ENCODE assay signal across 8 mouse cellular contexts in genomic region chr7:30198481-30198971, GRCm38 (mm10). TPM values are rescaled to one million over a fixed set of nuclear protein-coding genes. Genes with fewer than 3 reads are reported as not detected.
DNase-seq lines count a peak whose midpoint lies in the region; ATAC-seq and TF ChIP-seq lines count a peak whose summit lies in the region.

Capns1 (minus strand) TSS chr7:30198811.

- no peak within 1 kb of the TSS for H3K27ac ChIP-seq in thymus, adult 2 months (ENCODE audit: control insufficient read depth, insufficient read depth, low read length)
- no peak within 1 kb of the TSS for H3K27ac ChIP-seq in hindbrain, embryonic 16.5 days (ENCODE audit: low read depth, low read length)

- intact Hi-C loops in left cerebral cortex, postnatal 14 days (cut with DNase I) = no loop called here

- H3K9me3 ChIP-seq in hindbrain, embryonic 16.5 days (ENCODE audit: control insufficient read depth, low read length) = no peaks in the 10 kb centered on the region

- H3K36me3 ChIP-seq in thymus, adult 2 months (ENCODE audit: control insufficient read depth, insufficient read depth, low read length) = no peaks in the 10 kb centered on the region
- H3K36me3 ChIP-seq in hindbrain, embryonic 16.5 days (ENCODE audit: control insufficient read depth, insufficient read depth, low read length) = no peaks in the 10 kb centered on the region

- H3K4me3 ChIP-seq in thymus, adult 2 months (ENCODE audit: control insufficient read depth, insufficient read depth, low read length) = no peak within 1 kb of the TSS
- peak within 1 kb of the TSS; percentile 25 for H3K4me3 ChIP-seq in hindbrain, embryonic 16.5 days (ENCODE audit: low read length)

- peaks cover 5% of the 10 kb centered on the region for H3K4me1 ChIP-seq in thymus, adult 2 months (replicated peaks; ENCODE audit: control insufficient read depth, insufficient read depth, low read length)
- H3K4me1 ChIP-seq in hindbrain, embryonic 16.5 days (ENCODE audit: control insufficient read depth, insufficient read depth, low read depth, low read length) = peaks cover 11% of the 10 kb centered on the region

- WGBS in thymus, adult 2 months = 18% methylated on average over 8 of the region's 8 CpGs
- WGBS in hindbrain, embryonic 16.5 days = 3% methylated on average over 8 of the region's 8 CpGs

- peak; percentile 74 for DNase-seq in thymus, adult 2 months
- DNase-seq in thymus, adult 18-20 months = no peak
- DNase-seq in cerebellum, adult 9-10 months = peak; percentile 77
- peak; percentile 47 to 59 for DNase-seq in frontal cortex, postnatal 36 days (ENCODE audit: low spot score in 2 of 2)
- DNase-seq in left cerebral cortex, postnatal 14 days (ENCODE audit: low spot score in 2 of 2) = peak; percentile 66
- peak; percentile 39 for DNase-seq in spleen, adult 12 weeks (ENCODE audit: low spot score)

- H3K27me3 ChIP-seq in thymus, adult 2 months (ENCODE audit: control insufficient read depth, insufficient read depth, low read length) = no peaks in the 10 kb centered on the region
- no peaks in the 10 kb centered on the region for H3K27me3 ChIP-seq in hindbrain, embryonic 16.5 days (replicated peaks; ENCODE audit: control insufficient read depth, insufficient read depth, low read length)

- TF ChIP-seq CTCF in thymus, adult 2 months (IDR thresholded peaks at IDR 0.05; ENCODE audit: borderline replicate concordance, control insufficient read depth, extremely low read depth, insufficient read depth, low read length, poor library complexity) = peak; percentile 36; the same call in 1 of the 2 replicates

- H3K9ac ChIP-seq in hindbrain, embryonic 16.5 days (ENCODE audit: low read depth, low read length) = peak within 1 kb of the TSS; percentile 17

- peak within 1 kb of the TSS; percentile 42 for H3K4me2 ChIP-seq in hindbrain, embryonic 16.5 days (ENCODE audit: low read length)

- TF ChIP-seq POLR2A in thymus, adult 2 months (IDR thresholded peaks at IDR 0.05; ENCODE audit: control insufficient read depth, extremely low read depth, insufficient read depth, low read length, poor library complexity) = no peak

- ATAC-seq in hindbrain, embryonic 16.5 days = no peak
- peak; percentile 76 for ATAC-seq in megakaryocyte progenitor cell, adult 5-6 weeks (replicated peaks; ENCODE audit: poor library complexity)

RNA-seq across cellular contexts. Expression of gene Capns1, which starts in this region (rescaled TPM):
- polyA plus RNA-seq in thymus, adult 2 months (2012; rRNA removed) = 565 and 739 TPM in 2 replicates
- 86.0 and 94.7 TPM in 2 replicates for polyA plus RNA-seq in hindbrain, embryonic 16.5 days (2015; fragmentation: Nextera tagmentation; extraction: Ambion mirVana)
- total RNA-seq in left cerebral cortex, postnatal 14 days (2021) = 100 to 1,000 TPM; 194 to 196 TPM
- 319 and 322 TPM in 2 replicates for total RNA-seq in megakaryocyte progenitor cell, adult 5-6 weeks (2015)
- total RNA-seq in megakaryocyte progenitor cell, adult 5-6 weeks (2017) = 165 and 206 TPM in 2 replicates

Comparison
In these comparisons a context has a peak if more than half of its experiments do, and no peak if none do; other contexts are left out.
1. DNase-seq: peak in thymus, adult 2 months (single experiment), cerebellum, adult 9-10 months (single experiment), frontal cortex, postnatal 36 days (2 of 2), left cerebral cortex, postnatal 14 days (2 of 2) and spleen, adult 12 weeks (single experiment); none in thymus, adult 18-20 months (0 of 2).